Mouse (Mus musculus): ENCODE results near the gene Aldoart2. TPM values are rescaled to one million over a fixed set of nuclear protein-coding genes. Genes with fewer than 3 reads are reported as not detected.

Gene Aldoart2
- total RNA-seq (2014; rRNA removed) (0.10 TPM in 1 of 2 replicates, not detected in the other), polyA plus RNA-seq (2015; fragmentation: Nextera tagmentation; extraction: Ambion mirVana) (0.16 and 0.20 TPM in 2 replicates)

DNA sequence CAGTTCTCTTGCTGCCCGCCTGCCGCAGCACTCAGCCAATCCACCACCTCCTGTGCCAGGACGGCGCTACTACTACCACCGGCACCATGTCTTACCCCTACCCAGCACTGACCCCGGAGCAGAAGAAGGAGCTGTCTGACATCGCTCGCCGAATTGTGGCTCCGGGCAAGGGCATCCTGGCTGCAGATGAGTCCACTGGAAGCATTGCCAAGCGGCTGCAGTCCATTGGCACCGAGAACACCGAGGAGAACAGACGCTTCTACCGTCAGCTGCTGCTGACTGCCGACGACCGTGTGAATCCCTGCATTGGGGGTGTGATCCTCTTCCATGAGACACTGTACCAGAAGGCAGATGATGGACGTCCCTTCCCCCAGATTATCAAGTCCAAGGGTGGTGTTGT, at the start of gene Aldoart2:
Aldoart2 (plus strand) TSS at position 34 of the 400 bp plus-strand sequence.
- H3K36me3 ChIP-seq (ENCODE audit: insufficient read depth, low read length) = no peaks in the 10 kb centered on the region
- 92% methylated on average over 19 of the region's 19 CpGs for WGBS
- no peaks in the 10 kb centered on the region for H3K9me3 ChIP-seq (ENCODE audit: low read length)
- no peak for ATAC-seq
- no peaks in the 10 kb centered on the region for H3K27me3 ChIP-seq (ENCODE audit: insufficient read depth, low read length)
- no peaks in the 10 kb centered on the region for H3K4me1 ChIP-seq (ENCODE audit: insufficient read depth, low read length)
- no peak for DNase-seq (ENCODE audit: low spot score)
- no peak within 1 kb of the TSS for H3K9ac ChIP-seq (replicated peaks; ENCODE audit: low read length)
- no peak within 1 kb of the TSS for H3K4me2 ChIP-seq (ENCODE audit: low read depth, low read length)
- no peak within 1 kb of the TSS for H3K27ac ChIP-seq
- no peak for TF ChIP-seq CTCF (IDR thresholded peaks at IDR 0.05; ENCODE audit: low read depth)
- H3K4me3 ChIP-seq (ENCODE audit: low read length) = no peak within 1 kb of the TSS

DNA sequence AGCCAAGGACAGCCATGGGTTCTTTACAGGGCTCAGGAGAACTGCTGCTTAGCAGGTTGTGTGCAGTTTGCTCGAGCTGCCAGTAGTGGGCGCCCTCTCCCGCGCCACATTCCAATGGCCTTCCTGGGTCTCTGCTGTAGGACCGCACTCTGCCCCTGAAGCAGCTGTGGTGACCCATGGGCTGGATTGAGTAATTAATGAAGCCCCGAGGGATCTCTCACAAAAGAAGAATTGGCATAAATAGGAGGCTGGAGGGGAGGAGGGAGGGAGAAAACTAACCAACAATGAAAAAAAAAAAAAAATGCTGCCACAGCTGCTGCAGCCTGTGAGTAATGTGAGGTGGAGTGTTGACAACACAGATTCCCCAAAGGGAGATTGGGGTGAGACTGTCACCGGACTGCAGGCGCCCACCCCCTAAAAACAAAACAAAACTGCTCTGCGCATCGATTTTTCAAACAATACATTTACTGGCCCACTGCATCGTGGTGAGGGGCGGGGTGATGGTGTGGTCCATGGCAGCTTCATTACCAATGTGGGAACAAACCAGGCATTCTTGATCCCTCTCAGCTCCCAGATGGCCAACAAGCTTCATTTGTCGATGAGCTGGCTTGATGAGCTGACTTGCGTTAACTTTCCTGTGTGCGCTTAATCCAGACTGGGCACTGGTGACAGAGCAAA, 46.8 kb upstream of the Aldoart2 start:
- ATAC-seq (peak; percentile 74), DNase-seq (ENCODE audit: low spot score) (peak; percentile 66)
- Histone ChIP-seq H3K27me3 (ENCODE audit: insufficient read depth, low read length) (no peaks in the 10 kb centered on the region), H3K9me3 (ENCODE audit: low read length) (no peaks in the 10 kb centered on the region), H3K36me3 (ENCODE audit: insufficient read depth, low read length) (no peaks in the 10 kb centered on the region), H3K4me3 (ENCODE audit: low read length) (no peak overlapping the region), H3K4me2 (ENCODE audit: low read depth, low read length) (no peak overlapping the region), H3K9ac (replicated peaks; ENCODE audit: low read length) (no peak overlapping the region), H3K4me1 (ENCODE audit: insufficient read depth, low read length) (no peaks in the 10 kb centered on the region), H3K27ac (no peak overlapping the region)
- TF ChIP-seq CTCF (IDR thresholded peaks at IDR 0.05; ENCODE audit: low read depth) = peak; percentile 85
- WGBS = 26% methylated on average over 15 of the region's 15 CpGs

DNA sequence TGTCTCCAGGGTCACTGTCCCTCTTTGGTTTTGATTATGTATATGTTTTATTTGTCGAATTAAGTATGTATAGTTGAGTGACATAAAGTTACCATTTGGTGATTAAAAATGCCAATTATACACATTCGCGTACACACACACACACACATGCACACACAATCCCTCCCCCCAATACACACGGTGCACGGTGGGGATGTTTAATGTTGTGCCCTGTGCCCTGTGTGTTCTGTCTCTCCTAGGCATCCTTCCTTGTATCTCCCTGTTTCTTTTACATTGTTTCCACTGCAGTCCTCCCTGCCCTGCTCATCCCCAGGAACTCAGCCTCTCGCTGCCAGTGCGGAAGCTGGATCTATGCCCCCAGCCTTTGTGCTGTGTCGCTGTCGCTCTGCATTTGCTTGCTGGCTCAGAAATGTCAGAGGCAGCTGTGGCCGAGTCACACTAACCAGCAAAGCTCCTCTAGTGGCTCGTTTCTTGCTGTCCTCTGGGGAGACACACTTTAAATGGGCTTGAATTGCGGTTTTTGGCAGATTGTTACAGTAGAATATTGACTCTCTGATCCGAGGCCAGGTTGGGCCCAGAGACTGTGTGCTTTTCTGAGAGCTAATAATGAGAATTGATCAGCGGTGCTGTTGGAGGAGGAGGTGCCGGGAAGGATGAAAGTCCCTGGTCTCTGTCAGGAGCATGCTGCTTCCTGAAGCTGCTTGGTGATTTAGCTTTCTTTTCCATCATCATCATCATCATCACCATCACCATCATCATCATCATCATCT, 37.9 kb upstream of the Aldoart2 start:
- Histone ChIP-seq H3K27me3 (ENCODE audit: insufficient read depth, low read length) (no peaks in the 10 kb centered on the region), H3K4me2 (ENCODE audit: low read depth, low read length) (peak overlapping the region; percentile 21; the same call in 1 of the 2 replicates), H3K4me3 (ENCODE audit: low read length) (no peak overlapping the region), H3K27ac (no peak overlapping the region), H3K4me1 (ENCODE audit: insufficient read depth, low read length) (no peaks in the 10 kb centered on the region), H3K9me3 (ENCODE audit: low read length) (no peaks in the 10 kb centered on the region), H3K36me3 (ENCODE audit: insufficient read depth, low read length) (no peaks in the 10 kb centered on the region), H3K9ac (replicated peaks; ENCODE audit: low read length) (no peak overlapping the region)
- TF ChIP-seq CTCF (IDR thresholded peaks at IDR 0.05; ENCODE audit: low read depth) = peak; percentile 14; the same call in 1 of the 2 replicates
- DNase-seq (ENCODE audit: low spot score) (peak; percentile 75), ATAC-seq (peak; percentile 61)
- WGBS = 39% methylated on average over 15 of the region's 15 CpGs

DNA sequence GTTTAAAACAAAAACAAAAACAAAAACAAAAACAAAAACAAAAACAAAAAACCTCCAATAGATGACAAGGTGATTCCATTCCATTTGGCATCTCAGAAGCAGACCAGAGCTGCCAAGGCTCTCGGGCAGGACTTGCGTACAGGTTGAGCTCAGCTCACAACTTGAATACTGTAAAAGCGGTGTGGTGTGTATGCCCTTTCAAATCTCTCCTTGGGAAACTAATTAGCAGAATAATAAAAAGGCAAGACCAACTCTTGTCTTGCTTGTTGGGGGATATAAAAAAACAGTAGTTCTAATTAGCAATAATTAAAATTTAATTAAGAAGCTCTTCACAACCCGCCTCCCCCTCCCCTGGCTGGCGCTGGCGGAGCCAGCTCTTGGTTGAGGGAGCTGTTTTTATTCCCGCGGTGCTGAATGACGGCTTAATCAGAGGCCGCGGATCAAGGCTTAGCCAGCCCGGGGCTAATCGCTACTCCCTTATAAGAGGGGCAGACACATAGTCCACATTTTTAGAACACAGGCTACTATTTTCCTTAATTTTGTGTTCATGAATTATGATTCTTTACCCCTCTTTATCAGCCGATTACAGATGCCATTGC, 28.4 kb upstream of the Aldoart2 start:
- no peak for TF ChIP-seq CTCF (IDR thresholded peaks at IDR 0.05; ENCODE audit: low read depth)
- no peaks in the 10 kb centered on the region for H3K36me3 ChIP-seq (ENCODE audit: insufficient read depth, low read length)
- 6% methylated on average over 14 of the region's 14 CpGs for WGBS
- ATAC-seq (peak; percentile 79), DNase-seq (ENCODE audit: low spot score) (peak; percentile 62)
- H3K27me3 ChIP-seq (ENCODE audit: insufficient read depth, low read length) = no peaks in the 10 kb centered on the region
- no peaks in the 10 kb centered on the region for H3K9me3 ChIP-seq (ENCODE audit: low read length)
- H3K27ac ChIP-seq = no peak overlapping the region
- H3K9ac ChIP-seq (replicated peaks; ENCODE audit: low read length) = no peak overlapping the region
- 0 out of 2 replicates have a peak, but pooled peaks cover 4% of the 10 kb centered on the region for H3K4me1 ChIP-seq (ENCODE audit: insufficient read depth, low read length)
- peak overlapping the region; percentile 35 for H3K4me2 ChIP-seq (ENCODE audit: low read depth, low read length)
- H3K4me3 ChIP-seq (ENCODE audit: low read length) = no peak overlapping the region

DNA sequence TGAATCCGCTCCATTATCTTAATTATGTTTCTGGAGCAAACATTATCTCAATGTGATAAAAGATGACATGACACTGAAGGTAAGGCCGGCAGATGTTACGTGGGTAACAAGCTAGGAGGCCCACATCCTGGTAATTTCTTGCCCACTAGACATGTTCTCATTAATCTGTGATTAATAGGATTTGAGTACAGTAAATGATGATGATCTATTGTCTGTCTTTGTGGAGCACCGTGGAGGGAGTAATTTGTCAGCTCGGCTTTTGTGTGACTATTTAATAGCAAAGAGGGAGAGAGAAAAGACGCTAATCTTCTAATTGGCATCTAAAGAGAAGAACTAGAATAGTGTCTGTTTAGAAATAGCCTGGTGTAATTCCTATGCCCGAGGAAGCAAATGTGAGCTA, 27.3 kb upstream of the Aldoart2 start:
- H3K27me3 ChIP-seq (ENCODE audit: insufficient read depth, low read length) = no peaks in the 10 kb centered on the region
- ATAC-seq (no peak), DNase-seq (ENCODE audit: low spot score) (no peak)
- H3K4me1 ChIP-seq (ENCODE audit: insufficient read depth, low read length) = 0 out of 2 replicates have a peak, but pooled peaks cover 4% of the 10 kb centered on the region
- no peaks in the 10 kb centered on the region for H3K36me3 ChIP-seq (ENCODE audit: insufficient read depth, low read length)
- TF ChIP-seq CTCF (IDR thresholded peaks at IDR 0.05; ENCODE audit: low read depth) = no peak
- H3K4me2 ChIP-seq (ENCODE audit: low read depth, low read length) = no peak overlapping the region
- H3K27ac ChIP-seq = no peak overlapping the region
- no peaks in the 10 kb centered on the region for H3K9me3 ChIP-seq (ENCODE audit: low read length)
- H3K9ac ChIP-seq (replicated peaks; ENCODE audit: low read length) = no peak overlapping the region
- 42% methylated on average over 7 of the region's 7 CpGs for WGBS
- no peak overlapping the region for H3K4me3 ChIP-seq (ENCODE audit: low read length)

DNA sequence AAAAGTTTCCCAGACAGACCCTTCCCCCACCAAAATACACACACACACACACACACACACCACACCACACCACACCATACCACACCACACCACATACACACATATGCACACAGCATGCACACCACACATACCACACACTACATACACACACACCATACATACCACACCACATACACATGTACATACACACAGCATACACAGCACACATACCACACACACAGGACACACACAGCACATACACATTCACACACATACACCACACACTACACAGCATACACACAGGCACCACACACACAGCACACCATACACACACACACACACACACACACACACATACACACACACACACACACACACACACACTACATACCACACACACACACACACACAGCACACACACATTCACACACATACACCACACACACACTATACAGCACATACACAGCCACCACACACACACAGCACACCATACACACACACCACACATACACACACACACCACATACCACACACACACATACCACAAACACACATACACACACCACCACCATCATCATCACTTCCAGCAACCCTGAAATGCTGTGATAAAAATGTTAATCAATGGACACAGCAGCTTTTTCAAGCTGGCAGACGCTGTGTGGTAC, 26.6 kb upstream of the Aldoart2 start:
- peak; percentile 75 for ATAC-seq
- H3K9ac ChIP-seq (replicated peaks; ENCODE audit: low read length) = no peak overlapping the region
- no peak for TF ChIP-seq CTCF (IDR thresholded peaks at IDR 0.05; ENCODE audit: low read depth)
- 0 out of 2 replicates have a peak, but pooled peaks cover 4% of the 10 kb centered on the region for H3K4me1 ChIP-seq (ENCODE audit: insufficient read depth, low read length)
- H3K4me2 ChIP-seq (ENCODE audit: low read depth, low read length) = no peak overlapping the region
- H3K36me3 ChIP-seq (ENCODE audit: insufficient read depth, low read length) = no peaks in the 10 kb centered on the region
- H3K4me3 ChIP-seq (ENCODE audit: low read length) = no peak overlapping the region
- DNase-seq (ENCODE audit: low spot score) = no peak
- WGBS = 77% methylated on average over 1 of the region's 1 CpGs
- no peaks in the 10 kb centered on the region for H3K9me3 ChIP-seq (ENCODE audit: low read length)
- no peaks in the 10 kb centered on the region for H3K27me3 ChIP-seq (ENCODE audit: insufficient read depth, low read length)
- H3K27ac ChIP-seq = no peak overlapping the region

Measured in hindbrain, postnatal 0 days (tissue).